Mouse (Mus musculus): Measurements from ENCODE around the gene Baiap2l1. TPM values are rescaled to one million over a fixed set of nuclear protein-coding genes. Genes with fewer than 3 reads are reported as not detected.

The Baiap2l1 gene
- 1.5 and 3.7 TPM in 2 replicates for polyA plus RNA-seq (2015; fragmentation: Nextera tagmentation; extraction: Ambion mirVana)

DNA sequence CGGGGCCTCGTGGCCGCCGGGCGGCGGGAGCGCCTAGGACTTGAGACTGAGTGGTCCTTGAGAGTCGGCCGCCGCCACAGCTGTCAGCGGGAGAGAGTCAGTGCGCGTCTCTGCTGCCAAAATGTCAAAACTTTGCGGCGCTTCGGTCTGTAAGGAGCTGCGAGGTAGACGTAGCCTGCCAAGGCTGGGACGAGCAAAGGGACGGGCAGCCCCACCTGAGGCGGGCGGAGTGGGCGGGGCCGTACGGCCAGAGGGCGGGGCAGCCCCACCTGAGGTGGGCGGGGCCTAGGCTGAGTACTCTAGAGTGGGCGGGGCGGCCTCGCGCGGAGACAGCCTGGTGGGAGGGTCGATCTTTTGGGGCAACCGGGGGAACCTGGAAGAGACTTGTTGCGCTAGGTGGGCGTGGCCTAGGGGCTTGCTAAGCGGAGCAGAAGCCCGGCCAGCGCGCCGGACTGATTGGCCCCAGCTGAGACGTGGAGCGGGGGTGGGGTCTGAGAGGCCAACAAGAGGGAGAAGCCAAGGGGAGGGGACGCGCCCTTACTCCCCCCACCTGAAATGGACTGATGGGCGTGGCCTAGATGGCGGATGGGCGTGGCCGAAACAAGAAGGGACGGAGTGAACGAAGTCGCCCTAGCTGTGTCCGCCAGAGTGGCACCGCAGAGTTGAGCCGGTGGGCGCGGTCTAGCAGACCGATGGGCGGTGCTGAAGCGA lies at the start of gene Baiap2l1:
Gene Baiap2l1 (minus strand): TSS at position 232 of the 711 bp plus-strand sequence.
- H3K9ac ChIP-seq (replicated peaks), result peak within 1 kb of the TSS; percentile 44
- peak; percentile 89 for ATAC-seq (ENCODE audit: low FRiP score)
- peak within 1 kb of the TSS; percentile 54 for H3K4me3 ChIP-seq (replicated peaks)
- no peaks in the 10 kb centered on the region for H3K9me3 ChIP-seq (replicated peaks)
- H3K4me1 ChIP-seq, result peaks cover 19% of the 10 kb centered on the region
- H3K27me3 ChIP-seq (replicated peaks), result peaks cover 43% of the 10 kb centered on the region
- H3K4me2 ChIP-seq, result peak within 1 kb of the TSS; percentile 99
- H3K36me3 ChIP-seq, result no peaks in the 10 kb centered on the region
- H3K27ac ChIP-seq (replicated peaks), result no peak within 1 kb of the TSS
- WGBS, result under 1% methylated on average over 56 of the region's 60 CpGs

DNA sequence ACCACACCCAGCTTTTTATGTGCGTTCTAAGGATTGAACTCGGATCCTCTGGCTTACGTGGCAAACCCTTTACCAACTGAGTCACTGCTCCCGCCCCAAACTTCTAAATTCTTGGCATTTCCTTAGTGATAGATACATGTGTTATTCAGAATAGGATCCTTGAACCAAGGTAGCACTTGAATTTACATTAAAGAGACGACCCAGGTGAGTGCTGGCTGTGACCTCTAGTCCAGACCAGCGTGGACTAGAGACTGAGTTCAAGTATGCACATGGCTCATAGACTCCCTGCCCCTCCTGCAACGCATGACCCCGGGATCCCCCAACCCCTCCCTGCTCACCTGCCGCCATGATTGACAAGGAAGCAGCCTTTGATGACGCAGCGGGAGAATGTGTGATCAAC lies 48.3 kb upstream of the Baiap2l1 start:
- Histone ChIP-seq H3K4me3 (replicated peaks) (no peak overlapping the region), H3K27ac (replicated peaks) (no peak overlapping the region), H3K27me3 (replicated peaks) (no peaks in the 10 kb centered on the region), H3K36me3 (no peaks in the 10 kb centered on the region), H3K9me3 (replicated peaks) (no peaks in the 10 kb centered on the region), H3K4me2 (no peak overlapping the region), H3K9ac (replicated peaks) (no peak overlapping the region), H3K4me1 (peaks cover 9% of the 10 kb centered on the region)
- WGBS, result 89% methylated on average over 11 of the region's 11 CpGs
- ATAC-seq (ENCODE audit: low FRiP score), result no peak

DNA sequence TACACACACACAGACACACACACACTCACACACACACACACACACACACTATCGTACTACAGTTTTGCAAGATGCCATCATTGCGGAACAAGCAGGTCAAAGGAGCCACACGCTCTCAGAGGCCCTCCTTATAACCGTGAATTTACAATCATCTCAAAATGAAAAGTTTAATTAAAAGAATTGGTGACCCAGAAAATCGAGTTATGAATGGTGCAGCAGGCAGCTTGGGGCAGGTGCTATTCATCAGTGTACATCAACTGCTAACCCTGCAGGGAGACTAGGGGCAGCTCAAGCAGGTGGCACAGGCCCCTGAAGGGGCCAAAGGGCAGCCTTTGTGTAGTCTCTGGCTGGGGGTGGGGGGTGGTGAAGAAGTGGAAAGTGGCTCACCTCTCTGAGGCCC lies 42.9 kb upstream of the Baiap2l1 start:
- H3K36me3 ChIP-seq, result no peaks in the 10 kb centered on the region
- H3K27me3 ChIP-seq (replicated peaks), result no peaks in the 10 kb centered on the region
- WGBS, result 41% methylated on average over 5 of the region's 5 CpGs
- H3K4me3 ChIP-seq (replicated peaks), result no peak overlapping the region
- no peak for ATAC-seq (ENCODE audit: low FRiP score)
- no peak overlapping the region for H3K27ac ChIP-seq (replicated peaks)
- peaks cover 22% of the 10 kb centered on the region for H3K4me1 ChIP-seq
- no peak overlapping the region for H3K9ac ChIP-seq (replicated peaks)
- no peak overlapping the region for H3K4me2 ChIP-seq
- H3K9me3 ChIP-seq (replicated peaks), result 0 out of 2 replicates have a peak, but pooled peaks cover 5% of the 10 kb centered on the region

DNA sequence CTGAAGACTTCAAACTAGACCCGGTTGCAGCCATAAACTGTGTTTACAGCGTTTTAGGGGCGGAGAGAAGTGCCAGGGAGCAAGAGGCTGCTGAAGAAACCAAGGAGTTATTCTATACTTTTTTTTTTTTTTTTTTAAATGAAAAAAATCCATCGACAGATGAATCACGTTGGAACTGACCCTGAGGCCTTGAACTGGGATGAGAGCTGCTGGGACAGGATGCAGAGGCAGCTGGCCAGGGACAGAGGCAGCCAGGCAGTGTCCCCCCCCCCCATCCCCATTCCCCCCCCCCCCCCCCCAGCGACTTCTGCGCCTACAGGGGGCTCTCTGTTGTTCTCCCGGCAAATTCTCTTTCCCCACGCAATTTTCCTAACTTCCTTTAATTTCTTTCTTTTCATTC lies 39.7 kb upstream of the Baiap2l1 start:
- no peak overlapping the region for H3K9ac ChIP-seq (replicated peaks)
- H3K4me3 ChIP-seq (replicated peaks), result no peak overlapping the region
- H3K4me1 ChIP-seq, result peaks cover 22% of the 10 kb centered on the region
- WGBS, result 18% methylated on average over 7 of the region's 9 CpGs
- H3K27me3 ChIP-seq (replicated peaks), result no peaks in the 10 kb centered on the region
- no peaks in the 10 kb centered on the region for H3K36me3 ChIP-seq
- H3K4me2 ChIP-seq, result no peak overlapping the region
- ATAC-seq (ENCODE audit: low FRiP score), result no peak
- peak overlapping the region; percentile 25; the same call in 1 of the 2 replicates for H3K27ac ChIP-seq (replicated peaks)
- 0 out of 2 replicates have a peak, but pooled peaks cover 5% of the 10 kb centered on the region for H3K9me3 ChIP-seq (replicated peaks)

DNA sequence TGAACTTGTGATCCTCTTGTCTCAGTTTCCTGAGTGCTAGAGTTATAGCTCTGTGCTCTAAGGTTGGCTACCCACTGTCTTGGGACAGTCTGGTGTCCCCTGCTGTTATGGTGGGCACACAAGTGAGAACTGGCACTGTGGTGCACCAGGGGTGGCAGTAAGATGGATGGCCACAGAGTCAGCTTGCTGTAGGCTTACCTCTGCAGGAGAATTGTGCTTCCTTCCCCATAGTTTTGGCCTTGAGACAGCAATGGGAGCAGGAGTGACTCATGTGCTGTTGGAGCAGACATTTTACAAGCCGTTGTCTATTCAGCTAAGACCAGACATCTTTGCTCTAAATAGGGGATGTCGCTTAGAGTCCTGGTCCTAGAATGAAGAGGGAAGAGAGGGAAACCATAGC lies 36.2 kb upstream of the Baiap2l1 start:
- Histone ChIP-seq H3K36me3 (no peaks in the 10 kb centered on the region), H3K9me3 (replicated peaks) (0 out of 2 replicates have a peak, but pooled peaks cover 5% of the 10 kb centered on the region), H3K4me1 (peaks cover 7% of the 10 kb centered on the region), H3K4me2 (no peak overlapping the region), H3K27ac (replicated peaks) (no peak overlapping the region), H3K4me3 (replicated peaks) (no peak overlapping the region), H3K27me3 (replicated peaks) (no peaks in the 10 kb centered on the region), H3K9ac (replicated peaks) (no peak overlapping the region)
- ATAC-seq (ENCODE audit: low FRiP score), result no peak
- WGBS, result 83% methylated on average over 2 of the region's 2 CpGs

DNA sequence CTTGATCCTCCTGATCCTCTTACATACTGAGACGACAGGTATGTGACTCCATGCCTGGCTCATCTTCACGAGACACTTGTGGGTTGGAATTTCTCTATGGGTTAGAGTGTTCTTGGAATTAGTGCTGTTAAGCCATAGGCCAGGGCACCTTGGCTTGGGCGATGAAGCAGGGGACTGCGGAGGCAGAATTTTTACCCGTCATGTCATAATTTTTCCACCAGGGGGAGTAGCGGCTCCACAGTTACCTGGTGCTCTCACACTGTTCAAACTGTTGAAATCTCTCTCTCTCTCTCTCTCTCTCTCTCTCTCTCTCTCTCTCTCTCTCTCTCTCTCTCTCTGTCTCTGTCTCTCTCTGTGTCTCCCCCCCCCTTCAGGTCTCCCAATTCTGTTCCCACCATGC lies 29.9 kb upstream of the Baiap2l1 start:
- WGBS, result 10% methylated on average over 6 of the region's 6 CpGs
- peak; percentile 79 for ATAC-seq (ENCODE audit: low FRiP score)
- H3K9ac ChIP-seq (replicated peaks), result no peak overlapping the region
- no peaks in the 10 kb centered on the region; the same call in 1 of the 2 replicates for H3K9me3 ChIP-seq (replicated peaks)
- no peak overlapping the region for H3K27ac ChIP-seq (replicated peaks)
- H3K4me3 ChIP-seq (replicated peaks), result no peak overlapping the region
- H3K27me3 ChIP-seq (replicated peaks), result no peaks in the 10 kb centered on the region
- no peaks in the 10 kb centered on the region for H3K36me3 ChIP-seq
- H3K4me2 ChIP-seq, result no peak overlapping the region
- no peaks in the 10 kb centered on the region for H3K4me1 ChIP-seq

DNA sequence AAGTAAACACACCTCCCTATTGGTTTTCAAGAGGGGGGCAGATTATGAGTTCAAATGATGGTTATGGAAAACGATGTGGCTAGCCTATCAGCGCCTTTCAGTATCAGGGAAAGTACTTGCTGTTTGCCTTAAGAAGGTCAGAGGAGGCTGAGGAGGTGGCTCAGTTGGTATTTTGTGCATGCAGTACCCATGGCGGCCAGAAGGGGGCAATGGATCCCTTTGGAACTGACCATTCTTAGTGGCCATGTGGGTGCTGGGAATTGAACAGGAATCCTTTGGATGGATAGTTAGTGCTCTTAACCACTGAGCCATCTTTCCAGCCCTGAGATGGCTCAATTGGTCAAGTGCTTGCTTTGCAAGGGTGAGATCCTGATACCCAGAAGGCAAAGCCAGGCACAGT lies 26.0 kb upstream of the Baiap2l1 start:
- H3K4me2 ChIP-seq, result no peak overlapping the region
- H3K27me3 ChIP-seq (replicated peaks), result no peaks in the 10 kb centered on the region
- no peaks in the 10 kb centered on the region for H3K4me1 ChIP-seq
- no peak overlapping the region for H3K9ac ChIP-seq (replicated peaks)
- H3K36me3 ChIP-seq, result no peaks in the 10 kb centered on the region
- H3K4me3 ChIP-seq (replicated peaks), result no peak overlapping the region
- WGBS, result 66% methylated on average over 3 of the region's 3 CpGs
- no peak for ATAC-seq (ENCODE audit: low FRiP score)
- H3K9me3 ChIP-seq (replicated peaks), result no peaks in the 10 kb centered on the region; the same call in 1 of the 2 replicates
- H3K27ac ChIP-seq (replicated peaks), result no peak overlapping the region

DNA sequence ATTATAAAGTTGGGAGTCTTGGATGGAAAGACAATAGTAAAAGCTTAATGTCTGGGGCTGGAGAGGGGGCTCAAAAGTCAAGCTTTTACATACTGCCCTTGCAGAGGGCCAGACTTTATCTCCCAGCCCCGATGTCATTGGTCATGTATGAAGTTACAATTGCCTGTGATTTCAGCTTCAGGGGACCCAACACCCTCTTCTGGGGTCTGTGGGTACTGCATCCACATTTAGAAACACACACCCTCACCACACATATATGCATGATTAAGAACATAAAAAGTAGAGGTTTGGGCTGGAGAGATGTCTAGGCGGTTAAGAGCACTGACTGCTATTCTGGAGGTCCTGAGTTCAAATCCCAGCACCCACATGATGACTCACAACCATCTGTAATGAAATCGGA lies 23.9 kb upstream of the Baiap2l1 start:
- Histone ChIP-seq H3K27me3 (replicated peaks) (no peaks in the 10 kb centered on the region), H3K36me3 (no peaks in the 10 kb centered on the region), H3K4me2 (no peak overlapping the region), H3K4me3 (replicated peaks) (no peak overlapping the region), H3K27ac (replicated peaks) (no peak overlapping the region), H3K9ac (replicated peaks) (no peak overlapping the region), H3K9me3 (replicated peaks) (no peaks in the 10 kb centered on the region; the same call in 1 of the 2 replicates), H3K4me1 (no peaks in the 10 kb centered on the region)
- 89% methylated on average over 3 of the region's 3 CpGs for WGBS
- no peak for ATAC-seq (ENCODE audit: low FRiP score)

DNA sequence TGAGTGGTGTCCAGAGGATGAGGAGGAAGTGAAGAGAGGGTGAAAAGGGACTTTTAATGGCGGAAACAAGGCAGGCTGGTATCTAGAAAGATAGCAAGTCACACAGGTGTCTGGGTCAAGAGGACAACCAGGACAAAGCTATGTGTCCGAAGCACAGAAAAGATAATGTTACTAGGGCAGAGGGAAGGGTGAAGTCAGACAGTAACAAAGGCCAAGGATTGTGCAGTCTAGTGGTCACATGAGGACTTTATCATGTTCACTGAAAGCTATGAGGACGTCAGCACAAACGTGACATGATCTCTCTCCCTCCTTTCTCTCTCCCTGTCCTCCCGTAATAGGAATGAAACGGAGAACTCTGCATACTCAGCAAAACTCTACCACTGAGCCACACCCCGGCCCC lies 22.8 kb upstream of the Baiap2l1 start:
- no peak for ATAC-seq (ENCODE audit: low FRiP score)
- no peak overlapping the region for H3K27ac ChIP-seq (replicated peaks)
- H3K9ac ChIP-seq (replicated peaks), result no peak overlapping the region
- no peak overlapping the region for H3K4me3 ChIP-seq (replicated peaks)
- H3K4me2 ChIP-seq, result no peak overlapping the region
- 94% methylated on average over 7 of the region's 7 CpGs for WGBS
- no peaks in the 10 kb centered on the region for H3K4me1 ChIP-seq
- no peaks in the 10 kb centered on the region; the same call in 1 of the 2 replicates for H3K9me3 ChIP-seq (replicated peaks)
- no peaks in the 10 kb centered on the region for H3K27me3 ChIP-seq (replicated peaks)
- no peaks in the 10 kb centered on the region for H3K36me3 ChIP-seq

DNA sequence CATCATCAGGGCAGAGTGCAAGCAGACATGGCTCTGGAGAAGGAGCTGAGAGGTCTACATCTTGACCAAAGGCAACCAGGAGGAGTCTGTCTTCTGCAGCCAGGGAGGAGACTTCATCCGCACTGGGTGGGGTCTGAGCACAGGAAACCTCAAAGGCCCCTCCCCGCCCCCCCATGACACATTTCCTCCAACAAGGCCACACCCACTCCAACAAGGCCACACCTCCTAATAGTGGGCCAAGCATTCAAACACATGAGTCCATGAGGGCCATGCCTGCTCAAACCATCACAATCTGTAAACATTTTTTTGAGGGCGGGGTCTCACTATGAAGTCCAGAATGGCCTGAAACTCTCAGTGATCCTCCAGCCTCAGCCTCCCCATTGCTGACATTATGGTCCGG lies 21.5 kb upstream of the Baiap2l1 start:
- Histone ChIP-seq H3K4me1 (no peaks in the 10 kb centered on the region), H3K27ac (replicated peaks) (no peak overlapping the region), H3K9ac (replicated peaks) (no peak overlapping the region), H3K36me3 (no peaks in the 10 kb centered on the region), H3K4me2 (no peak overlapping the region), H3K4me3 (replicated peaks) (no peak overlapping the region), H3K27me3 (replicated peaks) (no peaks in the 10 kb centered on the region), H3K9me3 (replicated peaks) (no peaks in the 10 kb centered on the region)
- WGBS, result 93% methylated on average over 4 of the region's 4 CpGs
- ATAC-seq (ENCODE audit: low FRiP score), result no peak

DNA sequence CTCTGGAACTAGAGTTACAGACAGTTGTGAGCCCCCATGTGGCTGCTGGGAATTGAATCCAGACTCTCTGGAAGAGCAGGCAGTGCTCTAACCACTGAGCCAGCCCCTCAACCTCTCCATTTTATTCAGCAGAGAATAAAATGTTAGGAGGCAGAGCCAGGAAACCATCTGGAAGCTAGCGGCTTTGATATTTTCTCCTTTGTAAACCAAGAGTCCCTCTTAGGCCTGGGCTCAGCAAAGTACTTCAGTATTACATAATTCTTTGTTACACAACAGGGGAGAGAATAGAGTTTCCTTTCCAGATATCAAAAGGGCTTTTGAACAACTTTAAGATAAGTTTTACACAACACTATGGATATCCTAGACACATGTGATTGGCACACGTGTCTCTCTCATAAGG lies 15.0 kb upstream of the Baiap2l1 start:
- no peaks in the 10 kb centered on the region for H3K4me1 ChIP-seq
- WGBS, result 88% methylated on average over 2 of the region's 2 CpGs

DNA sequence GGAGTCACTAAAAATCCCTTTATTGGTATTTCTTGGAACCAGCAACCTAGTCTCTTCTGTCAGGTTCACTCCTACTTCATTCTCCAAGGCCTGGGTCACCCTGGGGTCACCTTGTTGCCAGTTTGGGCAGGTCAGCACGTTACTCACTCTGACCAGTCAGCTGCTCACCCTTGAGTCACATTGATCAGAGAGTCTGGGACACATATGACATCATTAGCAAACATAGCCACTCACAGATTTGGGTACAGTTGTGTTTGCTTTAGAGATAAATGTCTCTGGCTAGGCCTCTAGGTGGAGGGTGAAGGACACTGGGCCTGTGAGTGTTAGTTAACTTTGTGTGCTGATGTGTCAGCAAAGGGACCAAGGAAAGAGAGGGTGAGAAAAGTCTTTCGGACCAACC lies 14.3 kb upstream of the Baiap2l1 start:
- Histone ChIP-seq H3K9ac (replicated peaks) (no peak overlapping the region), H3K4me2 (no peak overlapping the region), H3K36me3 (no peaks in the 10 kb centered on the region), H3K27me3 (replicated peaks) (no peaks in the 10 kb centered on the region), H3K4me3 (replicated peaks) (no peak overlapping the region), H3K27ac (replicated peaks) (no peak overlapping the region), H3K9me3 (replicated peaks) (no peaks in the 10 kb centered on the region), H3K4me1 (no peaks in the 10 kb centered on the region)
- WGBS, result 64% methylated on average over 2 of the region's 2 CpGs
- ATAC-seq (ENCODE audit: low FRiP score), result no peak

More for the DNA sequence above, 15.0 kb upstream of the Baiap2l1 start:
- Histone ChIP-seq H3K9ac (replicated peaks) (no peak overlapping the region), H3K4me2 (no peak overlapping the region), H3K27me3 (replicated peaks) (no peaks in the 10 kb centered on the region), H3K27ac (replicated peaks) (no peak overlapping the region), H3K4me3 (replicated peaks) (no peak overlapping the region), H3K36me3 (no peaks in the 10 kb centered on the region), H3K9me3 (replicated peaks) (no peaks in the 10 kb centered on the region)
- ATAC-seq (ENCODE audit: low FRiP score), result no peak
